Mouse (Mus musculus) ovary, postnatal 14 days (tissue): ENCODE results near the gene Mxi1.

Experiments used
- DNase-seq: peaks from one replicate; pipeline ENCODE4 v3.0.0; 2022; ENCODE audit warnings: low spot score

Mxi1 gene

GRCm38 (mm10) chr19:53397451-53398233, 87.3 kb downstream of the Mxi1 start:
- no peak for DNase-seq

DNA sequence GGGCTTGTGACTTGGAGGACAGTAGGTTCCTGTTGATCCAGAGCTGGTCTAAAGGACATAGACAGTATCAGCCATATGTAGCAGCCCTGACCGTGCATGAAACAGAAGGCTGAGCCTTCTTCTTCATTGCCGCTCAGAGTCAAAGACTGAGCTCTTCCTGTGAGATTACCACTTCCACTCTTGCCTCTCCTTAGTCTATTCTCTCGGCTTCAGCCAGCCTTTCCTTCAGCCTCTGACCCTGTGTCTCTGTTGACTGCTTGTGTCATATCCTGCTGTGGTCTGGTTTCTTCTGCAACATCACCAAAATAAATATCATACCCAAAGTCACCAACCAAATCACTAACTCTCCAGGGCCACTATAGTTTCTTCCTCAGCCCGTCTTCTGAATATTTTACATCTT, 88.9 kb downstream of the Mxi1 start:
- DNase-seq, result no peak

- DNase-seq, result no peak
Measured at GRCm38 (mm10) chr19:53400332-53401110, 90.2 kb downstream of the Mxi1 start.

- DNase-seq, result no peak
Measured at GRCm38 (mm10) chr19:53402741-53403432, 92.6 kb downstream of the Mxi1 start.

- no peak for DNase-seq
Measured at GRCm38 (mm10) chr19:53404219-53404836, 94.0 kb downstream of the Mxi1 start.

GRCm38 (mm10) chr19:53404837-53405356, 94.6 kb downstream of the Mxi1 start:
- no peak for DNase-seq

DNA sequence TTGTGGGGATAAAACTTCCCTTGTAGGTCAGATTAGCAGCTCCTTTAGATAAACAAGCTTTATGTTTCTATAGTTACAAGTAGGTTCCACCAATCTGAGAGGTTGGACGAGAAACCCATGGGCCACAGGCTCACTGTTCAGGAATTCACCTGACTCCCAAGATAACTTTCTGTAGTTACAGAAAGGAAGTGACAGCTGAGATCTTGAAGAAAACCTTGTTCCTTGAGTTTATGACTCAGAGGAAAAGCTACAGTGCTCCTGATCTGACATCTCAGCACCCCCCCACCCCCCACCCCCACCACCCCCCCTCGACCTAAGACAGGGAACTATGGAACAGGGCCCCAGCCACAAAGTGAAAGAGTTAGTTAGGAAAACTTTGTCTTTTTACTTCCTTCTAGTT, 95.5 kb downstream of the Mxi1 start:
- no peak for DNase-seq

DNA sequence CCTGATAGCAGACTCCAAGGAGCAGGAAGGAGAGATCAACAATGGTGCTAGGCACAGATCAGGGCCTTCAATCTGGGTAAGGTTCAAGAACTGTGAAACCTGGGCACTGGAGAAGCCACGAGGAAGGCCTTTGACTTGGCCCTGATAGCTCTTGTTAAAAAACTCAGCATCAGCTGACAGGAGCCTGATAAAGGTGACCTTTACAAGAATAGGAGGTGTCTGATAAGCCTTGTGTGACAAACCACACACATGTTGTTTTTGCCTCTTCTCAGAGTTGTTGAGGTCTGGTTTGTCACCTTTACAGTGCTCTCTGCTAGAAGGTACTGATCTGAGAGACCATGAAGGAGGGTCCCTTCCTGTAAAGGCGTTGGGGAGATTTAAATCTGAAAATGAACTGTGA, 97.0 kb downstream of the Mxi1 start:
- no peak for DNase-seq

DNA sequence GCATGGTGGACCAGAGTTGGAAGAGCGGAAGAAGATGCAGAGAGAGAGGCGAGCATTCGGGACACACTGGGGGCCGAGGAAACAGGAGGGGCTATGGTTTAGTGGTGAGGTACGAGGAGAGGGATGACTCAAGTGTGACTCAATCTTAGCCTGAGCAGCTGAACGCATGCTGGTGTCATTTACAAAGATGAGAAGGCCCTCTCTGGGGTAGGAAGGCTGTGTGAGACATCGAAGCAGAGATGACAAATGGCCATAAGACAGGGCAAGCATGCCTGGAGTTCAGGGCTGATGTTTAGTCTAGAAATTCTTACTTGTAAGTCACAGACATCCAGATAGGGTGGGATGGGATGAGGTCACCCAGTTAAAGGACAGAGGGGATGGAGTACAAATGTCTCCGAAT, 98.1 kb downstream of the Mxi1 start:
- DNase-seq, result no peak

DNA sequence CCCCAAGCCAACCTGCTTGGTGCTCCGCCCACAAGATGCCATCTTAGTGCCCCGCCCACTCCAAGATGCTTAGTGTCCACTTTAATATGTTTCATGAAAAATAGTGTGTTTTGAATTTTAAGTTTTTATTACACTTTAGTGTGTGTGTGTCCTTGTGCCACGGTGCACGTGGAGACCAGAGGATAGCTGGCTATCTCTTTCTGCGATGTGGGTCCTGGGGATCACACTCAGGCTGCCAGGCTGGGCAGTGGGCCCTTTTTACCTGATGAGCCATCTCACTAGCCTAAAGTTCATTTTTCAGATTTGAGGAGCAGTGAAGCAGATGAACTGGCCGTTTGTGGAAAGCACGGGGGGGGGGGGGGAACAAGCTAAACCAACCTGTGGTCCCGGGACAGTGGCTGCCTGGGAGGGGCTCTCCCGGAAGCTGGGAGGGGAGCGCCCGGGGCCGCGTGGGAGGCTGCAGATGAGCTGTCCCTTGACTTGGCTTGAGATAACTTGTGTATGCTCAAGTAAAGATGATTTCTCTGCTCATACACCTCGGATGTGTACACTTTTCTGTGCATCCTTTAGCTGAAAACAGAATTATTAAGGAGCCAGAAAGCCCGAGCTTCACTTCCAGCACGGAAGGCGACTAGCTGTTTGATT, 99.5 kb downstream of the Mxi1 start:
- DNase-seq, result no peak

DNA sequence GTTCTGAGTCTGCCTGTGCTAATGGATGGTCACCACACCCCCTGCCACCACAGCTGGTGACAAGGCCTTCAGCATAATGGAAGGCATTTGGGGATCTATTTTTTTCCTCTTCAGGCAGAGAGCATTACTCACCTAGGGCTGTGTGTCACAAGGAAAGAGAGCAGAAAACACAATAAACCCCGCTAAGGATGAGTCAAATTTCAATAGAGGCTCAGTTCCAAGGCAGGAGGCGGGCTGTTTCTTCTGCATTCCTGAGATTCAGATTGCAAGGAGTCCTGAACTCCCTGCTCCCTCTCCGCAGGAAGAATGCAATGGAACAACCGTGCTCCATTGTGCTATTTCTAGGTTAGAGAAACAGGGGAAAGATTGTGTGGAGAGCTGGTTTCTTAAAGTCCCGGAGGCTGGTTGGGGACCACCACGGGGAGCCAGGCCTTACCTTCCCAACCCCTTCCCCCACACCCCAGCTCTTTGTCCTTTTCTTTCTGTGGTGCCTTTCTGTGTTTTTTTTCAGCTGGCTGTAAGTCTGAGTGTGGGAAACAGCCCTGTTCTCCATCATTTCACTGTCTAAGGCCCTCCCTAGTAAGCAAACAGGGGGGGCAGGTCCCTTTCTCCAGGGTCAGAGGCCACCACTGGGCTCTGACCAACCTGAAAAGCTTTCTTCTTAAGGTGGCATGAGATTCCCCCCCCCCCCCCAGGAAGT, 102.0 kb downstream of the Mxi1 start:
- DNase-seq, result no peak

GRCm38 (mm10) chr19:53413617-53414380, 103.5 kb downstream of the Mxi1 start:
- DNase-seq, result no peak

- no peak for DNase-seq
Measured at GRCm38 (mm10) chr19:53414650-53415049, 104.3 kb downstream of the Mxi1 start.

DNA sequence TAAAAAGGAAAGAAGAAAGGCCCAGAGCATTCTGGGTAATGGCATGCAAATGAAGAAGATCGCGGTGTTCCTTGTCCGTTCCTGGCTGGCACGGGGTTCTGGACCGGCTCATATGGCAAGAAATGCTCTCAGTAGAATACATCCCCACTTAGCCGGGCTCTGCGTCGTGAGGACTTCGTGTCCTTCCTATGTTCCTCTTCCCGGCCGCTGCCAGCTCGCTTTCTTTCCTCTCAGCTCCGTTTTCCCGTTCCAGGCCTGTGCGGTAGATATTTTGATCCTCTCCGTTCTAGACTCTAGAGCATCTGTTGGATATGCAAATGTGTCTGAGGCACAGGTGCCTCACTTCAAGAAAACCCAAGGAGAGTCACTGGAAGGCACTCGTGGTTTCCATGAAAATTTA, 104.9 kb downstream of the Mxi1 start:
- DNase-seq, result no peak

GRCm38 (mm10) chr19:53419834-53420233, 109.5 kb downstream of the Mxi1 start:
- peak; percentile 53 for DNase-seq

GRCm38 (mm10) chr19:53420924-53421582, 110.7 kb downstream of the Mxi1 start:
- peak; percentile 49 for DNase-seq

- no peak for DNase-seq
Measured at GRCm38 (mm10) chr19:53421583-53422188, 111.4 kb downstream of the Mxi1 start.

DNA sequence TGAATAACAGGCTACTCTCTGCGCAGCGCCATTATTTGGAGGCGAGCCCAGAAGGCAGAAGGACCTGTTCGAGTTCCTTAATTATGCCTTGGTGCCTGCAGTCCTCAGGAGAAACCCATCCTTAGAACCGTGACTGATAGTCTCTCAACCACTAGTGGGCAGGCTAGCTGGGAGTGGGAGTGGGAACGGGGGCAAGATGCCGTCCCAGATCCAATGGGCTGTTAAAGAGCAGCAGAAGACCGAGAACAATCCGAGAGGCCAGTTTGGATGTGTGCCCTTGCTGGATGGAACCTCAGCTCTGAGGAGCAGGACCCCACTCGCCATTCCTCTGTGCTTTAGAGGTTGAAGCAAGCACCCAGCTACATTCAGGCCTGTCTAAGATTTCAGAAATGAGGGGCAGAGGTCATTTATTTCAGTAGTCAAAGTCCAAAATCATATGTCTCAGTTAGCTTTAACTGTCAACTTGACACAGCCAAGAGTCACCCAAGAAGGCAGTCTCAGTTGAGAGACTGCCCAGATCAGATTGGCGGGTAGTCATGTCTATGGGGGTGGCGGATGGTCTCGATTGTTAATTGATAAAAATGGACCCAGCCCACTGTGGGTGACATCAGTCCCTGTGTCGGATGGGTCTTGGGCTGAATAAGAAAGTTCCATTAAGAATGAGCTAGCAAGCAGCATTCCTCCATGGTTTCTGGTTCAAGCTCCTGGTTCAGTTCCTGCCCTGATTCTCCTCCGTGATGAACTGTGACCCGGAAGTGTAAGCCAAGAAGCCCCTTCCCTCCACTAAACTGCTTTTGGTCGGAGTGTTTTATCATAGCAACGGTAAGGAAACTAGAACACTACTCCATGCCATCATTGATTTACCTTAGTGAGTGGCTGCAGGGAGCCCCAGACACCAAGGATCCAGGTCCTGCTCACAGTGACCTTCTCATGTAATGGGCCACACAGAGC, 112.3 kb downstream of the Mxi1 start:
- no peak for DNase-seq
